Mouse (Mus musculus) urinary bladder, postnatal 4 days (tissue): ENCODE results near the gene Mrpl48.

ENCODE experiments used
- DNase-seq, 2 experiments: peaks; one replicate each; pipeline ENCODE4 v3.0.0; 2021 to 2022; ENCODE audit warnings: low spot score in 2 of 2

Mrpl48 gene

GRCm38 (mm10) chr7:100535831-100536230, 72.3 kb downstream of the Mrpl48 start:
- no peak for DNase-seq

- no peak for DNase-seq
Measured at GRCm38 (mm10) chr7:100534216-100534615, 73.9 kb downstream of the Mrpl48 start.

- DNase-seq, result no peak
Measured at GRCm38 (mm10) chr7:100533503-100533902, 74.6 kb downstream of the Mrpl48 start.

GRCm38 (mm10) chr7:100530766-100531165, 77.3 kb downstream of the Mrpl48 start:
- DNase-seq, result no peak

- no peak for DNase-seq
Measured at GRCm38 (mm10) chr7:100524669-100525068, 83.4 kb downstream of the Mrpl48 start.

- no peak for DNase-seq
Measured at GRCm38 (mm10) chr7:100522222-100522621, 85.9 kb downstream of the Mrpl48 start.

- DNase-seq, result peak; percentile 73 to 89
Measured at GRCm38 (mm10) chr7:100520663-100521285, 87.3 kb downstream of the Mrpl48 start.

- no peak for DNase-seq
Measured at GRCm38 (mm10) chr7:100520204-100520603, 87.9 kb downstream of the Mrpl48 start.

- DNase-seq, result no peak
Measured at GRCm38 (mm10) chr7:100514573-100514972, 93.5 kb downstream of the Mrpl48 start, which contains the start of gene Dnajb13. Dnajb13 (minus strand) TSS chr7:100514960.

- DNase-seq, result no peak
Measured at GRCm38 (mm10) chr7:100511602-100512001, 96.5 kb downstream of the Mrpl48 start.

- no peak for DNase-seq
Measured at GRCm38 (mm10) chr7:100508670-100509069, 99.4 kb downstream of the Mrpl48 start.

GRCm38 (mm10) chr7:100506494-100506893, 101.6 kb downstream of the Mrpl48 start:
- no peak for DNase-seq

GRCm38 (mm10) chr7:100504740-100505487, 103.2 kb downstream of the Mrpl48 start:
- no peak for DNase-seq

GRCm38 (mm10) chr7:100503076-100503475, 105.0 kb downstream of the Mrpl48 start:
- no peak for DNase-seq

GRCm38 (mm10) chr7:100502374-100502922, 105.7 kb downstream of the Mrpl48 start:
- DNase-seq, result no peak

- no peak for DNase-seq
Measured at GRCm38 (mm10) chr7:100501844-100502373, 106.2 kb downstream of the Mrpl48 start.

- no peak for DNase-seq
Measured at GRCm38 (mm10) chr7:100501027-100501843, 106.9 kb downstream of the Mrpl48 start.

- no peak for DNase-seq
Measured at GRCm38 (mm10) chr7:100500276-100500977, 107.7 kb downstream of the Mrpl48 start.

- DNase-seq, result no peak
Measured at GRCm38 (mm10) chr7:100499465-100499864, 108.6 kb downstream of the Mrpl48 start.

- no peak for DNase-seq
Measured at GRCm38 (mm10) chr7:100497982-100498381, 110.1 kb downstream of the Mrpl48 start.

GRCm38 (mm10) chr7:100497402-100497801, 110.7 kb downstream of the Mrpl48 start:
- DNase-seq, result no peak
